Mouse (Mus musculus) limb, embryonic 13.5 days (tissue): ENCODE data around the gene Uhrf1bp1. TPM values are rescaled to one million over a fixed set of nuclear protein-coding genes. Genes with fewer than 3 reads are reported as not detected.
"Not testable (repeated sequence)": the region's sequence is repeated elsewhere in the genome, so short reads cannot be mapped to it uniquely, and the experiment has no call there.

ENCODE experiments used
- ATAC-seq: fragments of 200-750 bp; cut with Nextera tagmentation; 2 replicates; pipeline ENCODE4 v1.8.0; 2017; ENCODE audit warnings: low read depth, moderate number of reproducible peaks, moderate TSS enrichment; ENCODE audit not compliant: low FRiP score
- H3K27ac ChIP-seq: fragments of 300-500 bp; sonication (generic); 2 replicates; pipeline ENCODE4 v1.5.1; 2015; ENCODE audit warnings: inconsistent platforms, mild to moderate bottlenecking, moderate library complexity
- H3K27me3 ChIP-seq: fragments of 300-500 bp; sonication (generic); 2 replicates; pipeline ENCODE4 v1.6.1; 2015; ENCODE audit warnings: mild to moderate bottlenecking, inconsistent platforms
- H3K36me3 ChIP-seq: fragments of 300-500 bp; sonication (generic); 2 replicates; pipeline ENCODE4 v1.6.1; 2015; ENCODE audit warnings: inconsistent platforms, mild to moderate bottlenecking, moderate library complexity
- H3K4me1 ChIP-seq: fragments of 300-500 bp; sonication (generic); 2 replicates; pipeline ENCODE4 v1.6.1; 2015; ENCODE audit warnings: inconsistent platforms
- H3K4me2 ChIP-seq: fragments of 300-500 bp; sonication (generic); replicated peaks from 2 replicates; pipeline ENCODE4 v1.6.1; 2015; ENCODE audit warnings: inconsistent platforms, mild to moderate bottlenecking, moderate library complexity
- H3K4me3 ChIP-seq: fragments of 300-500 bp; sonication (generic); 2 replicates; pipeline ENCODE4 v1.5.1; 2015; ENCODE audit warnings: moderate library complexity, mild to moderate bottlenecking, inconsistent platforms
- H3K9ac ChIP-seq: fragments of 300-500 bp; sonication (generic); 2 replicates; pipeline ENCODE4 v1.6.1; 2015; ENCODE audit warnings: mild to moderate bottlenecking, inconsistent platforms
- H3K9me3 ChIP-seq: fragments of 300-500 bp; sonication (generic); 2 replicates; pipeline ENCODE4 v1.6.1; 2016; ENCODE audit warnings: inconsistent platforms
- WGBS: fragments of 180-500 bp; shearing (Covaris S2); methylation state at CpG from one replicate; pipeline ENCODE4 v1.1.7; 2015; 5-methylcytosine and 5-hydroxymethylcytosine counted together
- polyA plus RNA-seq: library from polyadenylated mRNA; unstranded; fragments of >200 nt; fragmentation: Nextera tagmentation; extraction: Ambion mirVana; gene quantifications from 2 replicates; pipeline ENCODE4 v1.2.1, GENCODE M21; 2015

Gene Uhrf1bp1
- polyA plus RNA-seq, 1 experiment from 2014 or later, result 7.5 TPM

GRCm38 (mm10) chr17:27823142-27823905 lies 32.9 kb upstream of the Uhrf1bp1 start:
- no peak overlapping the region for H3K4me2 ChIP-seq
- no peak for ATAC-seq
- no peak overlapping the region for H3K4me3 ChIP-seq
- no peaks in the 10 kb centered on the region for H3K9me3 ChIP-seq
- H3K27me3 ChIP-seq, result no peaks in the 10 kb centered on the region
- H3K9ac ChIP-seq, result no peak overlapping the region
- 78% methylated on average over 9 of the region's 9 CpGs for WGBS
- no peak overlapping the region for H3K27ac ChIP-seq
- no peaks in the 10 kb centered on the region for H3K36me3 ChIP-seq
- H3K4me1 ChIP-seq, result peaks cover 29% of the 10 kb centered on the region

- Histone ChIP-seq H3K27ac (no peak overlapping the region), H3K4me2 (no peak overlapping the region), H3K4me3 (no peak overlapping the region), H3K36me3 (no peaks in the 10 kb centered on the region), H3K27me3 (no peaks in the 10 kb centered on the region), H3K4me1 (peaks cover 17% of the 10 kb centered on the region), H3K9ac (no peak overlapping the region), H3K9me3 (no peaks in the 10 kb centered on the region)
- 64% methylated on average over 1 of the region's 1 CpGs for WGBS
- no peak for ATAC-seq
Measured at GRCm38 (mm10) chr17:27824941-27825340, 31.3 kb upstream of the Uhrf1bp1 start.

GRCm38 (mm10) chr17:27825539-27825938 lies 30.7 kb upstream of the Uhrf1bp1 start:
- no peaks in the 10 kb centered on the region for H3K27me3 ChIP-seq
- no peak overlapping the region for H3K4me3 ChIP-seq
- H3K9me3 ChIP-seq, result no peaks in the 10 kb centered on the region
- H3K27ac ChIP-seq, result no peak overlapping the region
- H3K4me2 ChIP-seq, result peak overlapping the region; percentile 67
- H3K4me1 ChIP-seq, result peaks cover 17% of the 10 kb centered on the region
- H3K9ac ChIP-seq, result no peak overlapping the region
- 36% methylated on average over 3 of the region's 3 CpGs for WGBS
- ATAC-seq, result no peak
- no peaks in the 10 kb centered on the region for H3K36me3 ChIP-seq

GRCm38 (mm10) chr17:27825984-27826905 lies 30.0 kb upstream of the Uhrf1bp1 start:
- Histone ChIP-seq H3K27me3 (no peaks in the 10 kb centered on the region), H3K27ac (no peak overlapping the region), H3K4me2 (peak overlapping the region; percentile 67)

GRCm38 (mm10) chr17:27826908-27827383 lies 29.3 kb upstream of the Uhrf1bp1 start:
- H3K27me3 ChIP-seq, result no peaks in the 10 kb centered on the region
- H3K9me3 ChIP-seq, result no peaks in the 10 kb centered on the region
- WGBS, result under 1% methylated on average over 9 of the region's 9 CpGs
- peaks cover 11% of the 10 kb centered on the region for H3K4me1 ChIP-seq
- H3K36me3 ChIP-seq, result no peaks in the 10 kb centered on the region
- peak overlapping the region; percentile 37 for H3K4me3 ChIP-seq
- H3K27ac ChIP-seq, result no peak overlapping the region
- H3K9ac ChIP-seq, result no peak overlapping the region
- ATAC-seq, result no peak
- peak overlapping the region; percentile 67 for H3K4me2 ChIP-seq

More at GRCm38 (mm10) chr17:27825984-27826905, 30.0 kb upstream of the Uhrf1bp1 start:
- Histone ChIP-seq H3K36me3 (no peaks in the 10 kb centered on the region), H3K4me3 (peak overlapping the region; percentile 37), H3K9me3 (no peaks in the 10 kb centered on the region), H3K4me1 (peaks cover 14% of the 10 kb centered on the region), H3K9ac (peak overlapping the region; percentile 43; the same call in 1 of the 2 replicates)
- WGBS, result 3% methylated on average over 22 of the region's 22 CpGs
- ATAC-seq, result peak; percentile 76; the same call in 1 of the 2 replicates

GRCm38 (mm10) chr17:27827511-27827910 lies 28.7 kb upstream of the Uhrf1bp1 start:
- Histone ChIP-seq H3K4me3 (no peak overlapping the region), H3K27me3 (no peaks in the 10 kb centered on the region), H3K9ac (no peak overlapping the region), H3K36me3 (no peaks in the 10 kb centered on the region), H3K9me3 (no peaks in the 10 kb centered on the region), H3K4me2 (no peak overlapping the region), H3K27ac (no peak overlapping the region), H3K4me1 (peaks cover 11% of the 10 kb centered on the region)
- 44% methylated on average over 6 of the region's 6 CpGs for WGBS
- ATAC-seq, result no peak

- Histone ChIP-seq H3K27me3 (no peaks in the 10 kb centered on the region), H3K27ac (no peak overlapping the region), H3K36me3 (no peaks in the 10 kb centered on the region), H3K9ac (no peak overlapping the region), H3K4me3 (no peak overlapping the region), H3K4me2 (no peak overlapping the region), H3K4me1 (peaks cover 11% of the 10 kb centered on the region), H3K9me3 (no peaks in the 10 kb centered on the region)
- 54% methylated on average over 7 of the region's 7 CpGs for WGBS
- ATAC-seq, result no peak
Measured at GRCm38 (mm10) chr17:27830411-27830810, 25.8 kb upstream of the Uhrf1bp1 start.

GRCm38 (mm10) chr17:27837850-27838249 lies 18.4 kb upstream of the Uhrf1bp1 start, which contains the start of gene Snrpc:
TSS of gene Snrpc (plus strand) at chr17:27838150.
- Histone ChIP-seq H3K4me1 (peaks cover 16% of the 10 kb centered on the region), H3K36me3 (peaks cover 11% of the 10 kb centered on the region), H3K4me2 (peak within 1 kb of the TSS; percentile 78)
- H3K9me3 ChIP-seq, H3K27me3 ChIP-seq, ATAC-seq, H3K4me3 ChIP-seq, H3K9ac ChIP-seq, H3K27ac ChIP-seq: not testable (repeated sequence)
- 82% methylated on average over 4 of the region's 4 CpGs for WGBS

- 3% methylated on average over 35 of the region's 35 CpGs for whole genome bisulfite sequencing
- peak overlapping the region; percentile 78 for H3K4me2 ChIP-seq
- H3K36me3 ChIP-seq, result peaks cover 28% of the 10 kb centered on the region
- 0 out of 2 replicates have a peak overlapping the region, but pooled peaks have one; percentile 22 for H3K27ac ChIP-seq
- H3K4me3 ChIP-seq, result peak overlapping the region; percentile 91
- ATAC-seq, result peak; percentile 97
- no peaks in the 10 kb centered on the region for H3K9me3 ChIP-seq
- peak overlapping the region; percentile 91 for H3K9ac ChIP-seq
- H3K4me1 ChIP-seq, result peaks cover 16% of the 10 kb centered on the region
- H3K27me3 ChIP-seq, result 0 out of 2 replicates have a peak, but pooled peaks cover 5% of the 10 kb centered on the region
Measured at GRCm38 (mm10) chr17:27839469-27840252, 16.6 kb upstream of the Uhrf1bp1 start.

GRCm38 (mm10) chr17:27848351-27848750 lies 7.9 kb upstream of the Uhrf1bp1 start:
- no peaks in the 10 kb centered on the region for H3K9me3 ChIP-seq
- no peak for ATAC-seq
- 87% methylated on average over 1 of the region's 1 CpGs for WGBS

GRCm38 (mm10) chr17:27851076-27851475 lies 5.2 kb upstream of the Uhrf1bp1 start:
- WGBS, result 79% methylated on average over 3 of the region's 3 CpGs
- no peak overlapping the region for H3K27ac ChIP-seq
- H3K9ac ChIP-seq, result no peak overlapping the region
- H3K4me2 ChIP-seq, result no peak overlapping the region
- no peaks in the 10 kb centered on the region for H3K9me3 ChIP-seq
- H3K4me1 ChIP-seq, result no peaks in the 10 kb centered on the region
- no peak for ATAC-seq
- H3K27me3 ChIP-seq, result no peaks in the 10 kb centered on the region
- no peak overlapping the region for H3K4me3 ChIP-seq
- peaks cover 82% of the 10 kb centered on the region for H3K36me3 ChIP-seq

More at GRCm38 (mm10) chr17:27848351-27848750, 7.9 kb upstream of the Uhrf1bp1 start:
- Histone ChIP-seq H3K27me3 (no peaks in the 10 kb centered on the region), H3K4me2 (no peak overlapping the region), H3K9ac (no peak overlapping the region), H3K4me3 (no peak overlapping the region), H3K36me3 (peaks cover 92% of the 10 kb centered on the region), H3K4me1 (no peaks in the 10 kb centered on the region), H3K27ac (no peak overlapping the region)
